Mouse (Mus musculus) Patski (cell line): ENCODE measurements around the gene Sde2. TPM values are rescaled to one million over a fixed set of nuclear protein-coding genes. Genes with fewer than 3 reads are reported as not detected.
"Not testable (repeated sequence)": the region's sequence is repeated elsewhere in the genome, so short reads cannot be mapped to it uniquely, and the experiment has no call there.

ENCODE experiments used
- ATAC-seq: fragments of 100-300 bp; one replicate; pipeline ENCODE4 v1.8.0; 2021
- CTCF ChIA-PET: fragments of 350-600 bp; sonication (Branson Sonifier 250); formaldehyde crosslinking; loops from one replicate; lab custom pipeline; 2022; ENCODE audit warnings: inconsistent platforms; lab: Charles Lee
- POLR2A ChIA-PET: fragments of 350-600 bp; sonication (Branson Sonifier 250); formaldehyde crosslinking; loops from one replicate; lab custom pipeline; 2022; ENCODE audit warnings: antibody characterized with exemption, inconsistent platforms; lab: Charles Lee
- DNase-seq: peaks from one replicate; pipeline ENCODE4 v3.0.0-alpha.2; 2011; ENCODE audit warnings: low read depth, low spot score
- H3K27me3 ChIP-seq: fragments of 371-371 bp; one replicate; pipeline ENCODE4 v1.5.1; 2021
- CTCF ChIP-seq: fragments of 100-300 bp; IDR thresholded peaks from one replicate; pipeline ENCODE4 v1.5.1; 2021
- in situ Hi-C: fragments of 300-500 bp; cut with MboI; formaldehyde crosslinking; loops from 3 replicates; pipeline ENCODE4 v1.11.1; 2018; ENCODE audit warnings: low pct_unique_long_range_greater_than_20kb, mixed read lengths
- polyA plus RNA-seq: library from polyadenylated mRNA; unstranded; gene quantifications from one replicate; pipeline ENCODE4 v1.2.3, GENCODE M21; 2021

Gene Sde2
- polyA plus RNA-seq, 1 experiment from 2014 or later: 29.0 TPM

DNA sequence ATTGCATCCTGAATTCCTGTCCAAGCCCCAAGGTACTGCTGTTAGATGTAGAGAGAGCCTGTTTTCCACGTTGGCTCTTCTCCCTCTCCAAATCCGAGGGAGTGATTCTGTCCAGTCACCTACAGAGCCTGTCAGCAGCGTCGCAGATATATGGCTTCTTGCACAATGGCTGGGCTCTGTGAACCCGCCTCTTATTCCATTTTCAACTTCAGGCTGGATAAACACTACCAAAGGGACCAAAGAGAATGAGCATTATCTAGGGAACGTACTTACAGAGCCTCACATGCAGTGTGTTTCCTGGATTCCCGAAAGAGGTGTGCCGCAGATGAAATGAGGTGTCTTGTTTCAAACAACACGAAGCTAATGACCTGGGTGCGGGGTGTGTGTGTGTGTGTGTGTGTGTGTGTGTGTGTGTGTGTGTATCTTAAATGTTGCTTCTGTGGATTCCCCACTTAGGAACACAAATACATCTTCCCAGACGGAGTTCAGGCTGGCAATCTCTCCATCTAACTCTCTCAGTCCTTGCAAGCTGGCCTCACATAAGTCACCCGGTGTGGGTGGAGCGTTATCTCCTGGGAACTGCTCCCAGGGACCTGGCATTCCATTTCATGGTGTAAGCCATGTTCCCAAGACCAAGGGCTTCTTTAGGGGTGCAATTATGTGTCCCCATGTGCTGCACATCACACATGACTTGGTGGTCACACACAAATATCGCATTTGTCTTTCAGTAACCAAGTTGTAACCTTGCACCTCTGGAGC, 20.2 kb upstream of the Sde2 start:
- in situ Hi-C loops: no loop called here
- TF ChIP-seq CTCF: no peak
- ChIA-PET CTCF (interaction anchor here (0.8 kb wide), 1 partner anchor 22 kb away, joined by 3 read pairs; no protein-coding TSS in a partner anchor), POLR2A (interaction anchor here (0.5 to 0.7 kb wide), 2 partner anchors 27 to 400 kb away, joined by 3 to 4 read pairs; no protein-coding TSS in a partner anchor)
- DNase-seq (no peak), ATAC-seq (no peak)
- no peaks in the 10 kb centered on the region for H3K27me3 ChIP-seq

DNA sequence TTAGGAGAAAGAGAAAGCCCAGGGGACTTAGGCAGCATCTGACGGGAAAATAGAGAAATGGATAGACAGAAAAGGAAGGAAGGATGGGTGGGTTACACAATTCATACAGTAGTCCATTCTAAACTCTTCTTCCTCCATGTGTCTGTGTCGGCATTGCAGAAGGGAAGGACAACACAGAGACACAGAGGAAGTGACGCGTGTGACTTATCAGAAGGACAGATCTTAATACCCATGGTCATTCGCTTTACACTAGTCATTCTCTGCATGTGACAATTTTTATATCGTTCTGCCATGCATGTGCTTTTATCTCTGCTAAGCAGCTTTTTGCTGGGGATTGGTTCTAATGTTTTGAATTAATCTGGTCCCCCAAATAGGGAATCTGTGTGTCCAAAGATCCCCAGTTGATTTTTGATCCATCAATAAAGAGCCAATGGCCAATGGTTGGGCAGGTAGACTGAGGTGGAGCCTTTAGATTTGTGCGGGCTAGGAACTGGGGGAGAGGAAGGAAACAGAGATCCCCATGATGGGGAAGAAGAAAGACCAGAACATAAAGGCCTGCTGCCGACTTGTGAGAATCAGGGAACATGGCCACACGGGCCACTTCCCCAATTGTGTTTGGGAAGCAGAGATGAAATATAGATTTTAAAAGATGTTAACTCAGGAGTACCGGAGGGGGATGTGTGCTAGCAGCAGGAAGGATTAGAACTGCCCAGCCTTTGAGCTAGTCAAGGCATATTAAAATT, 15.5 kb upstream of the Sde2 start:
- ATAC-seq (no peak), DNase-seq (no peak)
- in situ Hi-C loops: no loop called here
- CTCF ChIA-PET: interaction anchor here (1.4 kb wide), 1 partner anchor 17 kb away, joined by 4 read pairs; no protein-coding TSS in a partner anchor
- no peak for TF ChIP-seq CTCF
- POLR2A ChIA-PET: interaction anchor here (0.6 kb wide), 1 partner anchor 614 kb away, joined by 3 read pairs; no protein-coding TSS in a partner anchor
- H3K27me3 ChIP-seq: no peaks in the 10 kb centered on the region

DNA sequence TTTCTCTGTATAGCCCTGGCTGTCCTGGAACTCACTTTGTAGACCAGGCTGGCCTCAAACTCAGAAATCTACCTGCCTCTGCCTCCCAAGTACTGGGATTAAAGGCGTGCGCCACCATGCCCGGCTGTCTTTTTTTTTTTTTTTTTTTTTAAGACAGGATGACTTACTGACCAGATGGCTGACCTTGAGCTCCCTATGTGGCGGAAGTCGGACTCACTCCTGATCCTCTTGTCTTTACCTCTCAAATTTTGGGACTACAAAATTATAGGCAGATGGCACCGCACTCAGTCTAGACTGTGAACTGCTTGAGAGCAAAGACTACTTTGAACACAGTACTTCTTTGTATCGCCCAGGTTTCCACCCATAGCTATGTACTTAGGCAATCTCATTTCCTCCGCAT, 14.5 kb upstream of the Sde2 start:
- in situ Hi-C loops, CTCF ChIA-PET: not testable (repeated sequence)
- POLR2A ChIA-PET: interaction anchor here (0.6 to 0.7 kb wide), 2 partner anchors 113 to 1487 kb away, joined by 3 to 8 read pairs; no protein-coding TSS in a partner anchor

DNA sequence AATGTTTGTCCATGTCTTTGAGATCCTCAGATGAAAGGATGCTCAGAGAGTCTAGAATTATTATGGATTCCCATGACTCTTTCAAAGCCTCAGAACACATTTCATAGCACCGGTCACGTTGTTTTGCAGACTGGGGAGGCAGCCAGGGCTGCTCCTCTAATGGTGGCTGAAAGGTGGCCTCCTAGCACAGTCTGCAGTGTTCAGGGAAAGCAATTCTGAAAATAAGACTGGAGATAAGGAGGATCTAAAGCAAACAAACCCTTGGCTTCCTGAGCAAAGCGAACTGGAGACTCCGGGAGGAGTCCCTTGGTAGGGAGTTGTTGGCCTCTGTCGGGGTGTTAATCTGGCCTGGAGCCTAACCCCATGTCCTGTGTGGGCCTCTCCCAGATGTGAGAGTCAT, 13.7 kb upstream of the Sde2 start:
- H3K27me3 ChIP-seq: no peaks in the 10 kb centered on the region
- CTCF ChIA-PET: interaction anchor here (0.5 kb wide), 1 partner anchor 17 kb away, joined by 3 read pairs; no protein-coding TSS in a partner anchor
- DNase-seq (no peak), ATAC-seq (no peak)
- no peak for TF ChIP-seq CTCF
- POLR2A ChIA-PET: interaction anchor here (1.1 kb wide), 1 partner anchor 23 kb away, joined by 4 read pairs; the partner anchor contains the start of gene H3f3a
- in situ Hi-C loops: no loop called here

More for the DNA sequence above, 14.5 kb upstream of the Sde2 start:
- DNase-seq, H3K27me3 ChIP-seq, ATAC-seq: not testable (repeated sequence)

DNA sequence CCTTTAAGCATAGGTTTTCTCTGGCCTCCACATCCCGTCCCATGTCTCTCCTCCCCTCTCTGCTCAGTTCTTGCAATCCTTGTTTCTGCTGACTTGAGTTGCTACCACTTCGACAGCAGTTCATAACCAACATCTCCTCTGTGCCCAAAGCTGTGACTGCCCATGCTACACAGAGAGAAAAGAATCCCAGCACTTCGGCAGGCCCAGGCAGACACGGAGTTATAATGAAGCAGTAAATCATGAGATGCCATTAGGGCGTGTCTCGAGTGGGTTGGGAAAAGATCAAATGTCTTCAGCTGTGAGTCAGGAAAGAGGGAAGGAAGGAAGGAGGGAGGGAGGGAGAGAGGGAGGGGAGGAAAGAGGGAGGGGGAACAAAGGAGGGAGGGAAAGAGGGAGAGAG, 12.9 kb upstream of the Sde2 start:
- ChIA-PET POLR2A (interaction anchor here (1.1 kb wide), 1 partner anchor 24 kb away, joined by 4 read pairs; the partner anchor contains the start of gene H3f3a), CTCF (no interaction called here)
- no peak for DNase-seq
- in situ Hi-C loops: no loop called here
- TF ChIP-seq CTCF: no peak
- H3K27me3 ChIP-seq: no peaks in the 10 kb centered on the region
- no peak for ATAC-seq

DNA sequence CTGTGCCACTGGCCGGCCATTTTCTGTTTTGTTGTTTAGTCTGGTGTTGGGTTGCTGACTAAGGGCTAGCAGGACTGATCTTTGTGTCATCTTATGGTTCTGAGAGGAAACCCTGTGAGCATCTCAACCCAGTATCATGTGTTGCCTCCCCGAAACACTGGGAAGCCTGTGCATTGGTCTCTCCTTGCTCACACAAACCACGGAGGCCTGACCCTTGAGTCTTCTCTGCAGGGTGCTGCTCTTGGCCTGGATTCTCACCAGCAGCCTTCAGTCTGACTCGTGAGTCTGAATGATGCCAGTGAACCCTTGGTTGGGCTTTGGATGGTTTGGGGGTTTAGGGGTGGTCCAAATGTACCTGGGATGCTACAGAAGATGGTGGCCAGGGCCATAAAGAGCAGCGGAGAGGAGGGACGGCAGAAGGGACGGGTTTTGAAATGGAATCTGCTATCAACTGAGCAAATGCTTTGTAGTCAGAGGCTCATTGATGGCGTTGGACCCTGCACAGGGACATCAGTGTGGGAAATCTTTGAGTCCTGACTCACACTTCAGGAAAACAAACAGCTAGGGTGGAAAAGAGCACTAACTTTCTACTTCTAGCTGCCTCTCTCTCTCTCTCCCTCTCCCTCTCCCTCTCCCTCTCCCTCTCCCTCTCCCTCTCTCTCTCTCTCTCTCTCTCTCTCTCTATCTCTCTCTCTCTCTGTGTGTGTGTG, 11.6 kb upstream of the Sde2 start:
- ChIA-PET CTCF (no interaction called here), POLR2A (interaction anchor here (0.6 to 1.4 kb wide), 4 partner anchors 11 to 339 kb away, joined by 3 read pairs; no protein-coding TSS in a partner anchor)
- H3K27me3 ChIP-seq: no peaks in the 10 kb centered on the region
- in situ Hi-C loops: no loop called here
- ATAC-seq (no peak), DNase-seq (no peak)
- TF ChIP-seq CTCF: no peak

DNA sequence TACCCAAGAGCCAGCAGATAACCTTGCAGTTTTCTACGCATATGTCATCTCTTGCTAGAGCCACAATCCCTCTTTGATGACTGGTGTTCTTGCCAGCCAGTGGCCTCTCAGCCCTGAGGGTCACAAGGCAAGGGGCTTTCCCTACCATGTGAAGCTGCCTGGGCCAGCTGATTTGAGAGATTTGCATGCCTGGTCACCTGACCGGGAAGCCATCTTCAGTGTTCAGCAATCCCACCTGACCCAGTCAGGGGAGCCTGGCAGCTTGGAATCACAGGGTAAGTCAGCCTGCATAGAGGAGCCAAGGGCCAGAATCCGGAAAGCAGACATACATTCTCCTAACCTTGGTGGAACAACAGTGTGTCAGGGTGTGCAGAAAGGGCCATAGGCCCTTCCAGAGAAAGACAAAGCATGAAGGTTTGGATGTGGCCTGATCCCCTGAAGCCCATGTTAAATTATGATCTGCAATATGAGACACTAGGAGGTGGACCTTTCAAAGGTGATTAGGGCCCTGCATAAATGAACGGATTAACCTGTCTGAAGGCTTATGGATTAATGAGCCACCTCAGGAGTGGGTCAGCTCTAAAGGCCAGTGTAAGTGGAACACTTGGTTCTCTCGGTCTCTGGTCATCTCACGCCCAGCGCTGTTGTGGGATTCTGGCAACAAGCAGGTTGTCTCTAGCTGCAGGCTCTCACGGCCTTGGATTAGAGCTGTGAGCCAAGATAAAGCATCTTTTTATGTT, 9.2 kb upstream of the Sde2 start:
- in situ Hi-C loops: no loop called here
- ChIA-PET POLR2A (no interaction called here), CTCF (no interaction called here)
- no peak for TF ChIP-seq CTCF
- no peaks in the 10 kb centered on the region for H3K27me3 ChIP-seq
- DNase-seq: no peak
- no peak for ATAC-seq

DNA sequence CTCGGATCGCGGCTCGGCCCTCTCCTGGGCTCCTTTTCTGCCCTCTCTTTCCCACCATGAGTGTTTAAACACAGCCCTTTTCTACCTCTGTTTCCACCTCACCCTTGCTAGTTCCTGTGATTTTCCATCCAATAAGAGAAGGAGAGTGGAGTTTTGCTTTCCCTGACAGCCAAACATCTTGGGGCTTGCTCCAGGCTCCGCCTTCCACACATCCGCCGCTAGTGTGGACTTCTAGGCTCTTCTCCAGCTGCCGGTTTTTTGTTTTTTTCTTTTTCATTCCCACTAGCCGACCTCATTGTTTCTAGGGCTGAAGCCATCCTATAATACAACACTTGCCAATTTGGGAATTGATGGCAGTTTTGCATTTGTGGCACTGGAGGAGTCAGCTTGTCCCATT, 2.8 kb upstream of the Sde2 start:
- ChIA-PET POLR2A (interaction anchor here (1.0 kb wide), 1 partner anchor 106 kb away, joined by 3 read pairs; no protein-coding TSS in a partner anchor), CTCF (no interaction called here)
- TF ChIP-seq CTCF: no peak
- no peak for DNase-seq
- H3K27me3 ChIP-seq: no peaks in the 10 kb centered on the region
- ATAC-seq: no peak
- in situ Hi-C loops: no loop called here

DNA sequence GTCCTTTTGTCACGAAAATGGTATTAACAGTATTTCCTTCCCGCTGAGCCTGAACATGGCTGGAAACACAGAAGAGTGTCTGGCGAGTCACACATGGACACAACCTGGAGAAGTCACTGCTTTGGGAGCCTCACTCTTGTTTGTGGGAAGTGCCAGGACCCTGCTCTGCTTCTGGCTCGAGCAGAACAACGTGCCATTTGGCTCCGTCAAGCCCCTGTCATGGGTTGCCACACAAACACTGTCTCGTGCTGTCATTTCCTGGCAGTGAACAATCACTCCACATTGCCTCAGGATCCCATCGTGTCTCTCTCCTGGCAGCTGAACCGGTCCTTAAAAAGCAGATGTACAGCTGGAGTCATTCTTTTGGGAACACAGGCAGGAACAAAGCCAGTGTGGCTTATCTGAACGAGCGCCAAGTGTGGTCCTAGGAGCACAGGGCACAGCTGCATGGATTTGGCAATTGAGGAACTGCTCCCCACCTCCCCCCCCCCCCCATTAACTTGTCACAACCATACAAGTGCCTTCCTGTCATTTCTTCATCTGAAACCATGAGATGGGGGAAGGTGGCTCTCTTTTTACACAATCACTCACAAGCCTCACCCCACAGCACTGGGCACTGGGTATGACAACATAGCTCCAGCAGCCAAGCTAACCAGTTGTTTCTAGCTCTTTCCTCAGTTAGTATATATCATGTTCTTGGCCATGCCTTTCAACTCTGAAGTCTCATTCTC, 2.3 kb upstream of the Sde2 start:
- CTCF ChIA-PET: interaction anchor here (1.3 to 2.3 kb wide), 2 partner anchors 26 to 34 kb away, joined by 3 to 7 read pairs; no protein-coding TSS in a partner anchor
- no peaks in the 10 kb centered on the region for H3K27me3 ChIP-seq
- in situ Hi-C loops: no loop called here
- ATAC-seq (no peak), DNase-seq (no peak)
- no peak for TF ChIP-seq CTCF
- POLR2A ChIA-PET: interaction anchor here (0.6 to 4.4 kb wide), 4 partner anchors 9 to 106 kb away, joined by 3 to 20 read pairs (median 3); partner anchors contain the start of gene H3f3a
